Mouse (Mus musculus) erythroblast, adult 5-6 weeks (primary cell): ENCODE data around the gene BC030499. TPM values are rescaled to one million over a fixed set of nuclear protein-coding genes. Genes with fewer than 3 reads are reported as not detected.

Experiments used
- ATAC-seq: replicated peaks from 2 replicates; pipeline ENCODE4 v1.8.0; 2016; ENCODE audit warnings: moderate number of reproducible peaks, mild to moderate bottlenecking, moderate TSS enrichment, inconsistent platforms; ENCODE audit not compliant: poor library complexity, low FRiP score, severe bottlenecking
- total RNA-seq, 2 experiments: library from RNA; stranded (forward) in 1 of 2; stranded (reverse) in 1 of 2; fragments of 150-400 nt in 1 of 2; fragments of 200-764, 138-1000 nt in 1 of 2; gene quantifications; 2 replicates each; pipeline versions ENCODE4 v1.2.3 to v1.2.4; 2015 to 2017; ENCODE audit warnings: low replicate concordance in 2 of 2

BC030499 gene
- total RNA-seq, 2 experiments from 2014 or later = 0.43 TPM; not detected in 1

DNA sequence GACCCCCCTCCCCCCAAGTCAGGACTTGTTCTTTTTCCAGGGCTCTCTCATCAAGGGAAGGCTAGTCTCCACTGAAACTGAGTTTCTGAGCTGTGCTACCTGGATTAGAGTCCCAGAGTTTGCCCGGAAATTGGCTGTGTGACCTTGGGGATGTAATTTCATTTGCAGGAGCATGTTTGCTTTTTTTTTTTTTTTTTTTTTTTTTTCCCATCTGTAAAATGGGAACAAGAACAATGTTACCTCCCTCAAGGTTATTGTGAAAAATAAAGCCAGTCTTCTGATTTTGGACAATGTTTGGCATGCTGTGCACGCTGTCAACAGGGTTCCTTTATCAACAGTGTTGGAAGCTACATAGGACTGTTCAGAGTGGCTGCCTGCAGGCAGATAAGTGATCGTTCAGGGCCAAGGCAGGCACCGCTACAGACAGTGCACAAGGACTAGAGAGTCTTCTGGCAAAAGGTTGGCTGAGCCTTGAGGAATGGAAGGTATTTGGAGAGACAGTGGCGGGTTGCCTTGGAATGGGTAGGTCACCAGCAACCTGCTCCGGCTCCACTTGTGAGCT is 53.8 kb downstream of the BC030499 start:
- ATAC-seq = peak; percentile 60

DNA sequence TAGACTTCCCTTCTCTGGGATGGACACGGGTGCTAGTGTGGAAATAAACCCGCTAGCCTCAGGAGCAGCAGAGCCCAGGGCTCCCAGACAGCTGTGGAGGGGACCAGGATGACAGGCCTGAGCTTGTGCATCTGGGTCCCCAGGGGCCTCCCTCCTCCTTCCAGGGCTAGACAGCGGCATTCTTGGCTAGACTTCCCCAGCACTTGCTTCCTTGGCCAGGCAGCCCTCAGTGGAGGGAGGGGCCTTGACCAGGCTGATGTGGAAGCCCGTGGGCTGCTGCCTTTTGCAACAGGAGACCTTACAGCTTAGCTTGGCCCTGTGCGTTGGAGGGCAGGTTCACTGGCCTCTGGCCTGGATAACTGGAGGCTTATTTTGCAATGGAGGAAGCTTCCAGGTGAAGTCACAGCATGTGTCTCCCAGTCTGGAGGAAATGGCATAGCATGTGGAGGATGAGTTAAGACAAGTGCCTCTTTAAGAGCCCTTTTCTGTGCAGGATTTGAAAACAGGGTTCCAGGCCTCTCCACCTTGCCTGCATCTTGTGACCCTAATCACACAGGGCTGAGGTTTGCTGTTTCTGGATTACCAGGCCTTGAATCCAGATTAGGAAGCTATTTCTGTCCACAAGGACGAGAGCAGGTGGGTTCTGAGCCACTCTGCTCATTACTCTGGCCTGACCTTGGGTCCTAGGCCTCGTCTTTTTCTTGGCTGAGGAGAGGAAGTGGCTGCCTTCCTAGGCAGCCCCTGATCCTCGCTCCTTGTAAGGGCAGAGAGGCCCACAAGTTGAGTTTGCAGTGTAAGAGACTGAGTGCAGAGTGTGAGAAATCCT is 54.5 kb downstream of the BC030499 start:
- ATAC-seq = peak; percentile 22; the same call in 1 of the 2 replicates

DNA sequence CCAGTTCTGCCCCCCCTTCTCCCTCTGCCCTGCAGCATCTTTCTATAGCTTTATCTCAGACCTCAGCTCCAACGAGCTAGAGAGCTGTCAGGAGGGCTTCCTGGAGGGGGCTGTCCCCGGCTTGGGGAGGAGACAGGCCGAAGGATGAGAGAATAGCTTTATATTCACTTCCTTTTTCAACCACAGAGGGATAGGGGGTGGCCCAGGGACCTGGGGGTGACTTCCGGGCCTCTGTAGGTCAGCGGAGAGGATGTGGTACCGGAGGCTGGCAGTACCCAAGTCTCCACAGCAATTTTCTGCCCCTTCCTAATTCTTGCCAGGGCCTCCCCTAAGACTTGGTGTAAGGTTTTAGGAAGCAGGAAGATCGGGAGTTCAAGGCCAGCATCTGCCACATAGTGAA is 55.2 kb downstream of the BC030499 start:
- no peak for ATAC-seq

Other genes starting within 250 kb of the BC030499 start
- gene Eral1, start 210.5 kb upstream of the BC030499 start, total RNA-seq (2015; ENCODE audit: low replicate concordance) = 3.7 and 7.7 TPM in 2 replicates
- gene Eral1, start 210.5 kb upstream of the BC030499 start, total RNA-seq (2017; ENCODE audit: low replicate concordance) = 3.9 and 7.0 TPM in 2 replicates
- 10.2 and 14.8 TPM in 2 replicates for gene Fam222b, start 196.2 kb upstream of the BC030499 start, total RNA-seq (2015; ENCODE audit: low replicate concordance)
- gene Fam222b, start 196.2 kb upstream of the BC030499 start, total RNA-seq (2017; ENCODE audit: low replicate concordance) = 1.4 and 3.7 TPM in 2 replicates
- 2.1 and 3.6 TPM in 2 replicates for gene Traf4, start 125.3 kb upstream of the BC030499 start, total RNA-seq (2015; ENCODE audit: low replicate concordance)
- gene Traf4, start 125.3 kb upstream of the BC030499 start, total RNA-seq (2017; ENCODE audit: low replicate concordance) = 3.2 and 3.5 TPM in 2 replicates
- 9.6 and 12.1 TPM in 2 replicates for gene Nek8, start 114.2 kb upstream of the BC030499 start, total RNA-seq (2015; ENCODE audit: low replicate concordance)
- 5.7 and 16.7 TPM in 2 replicates for gene Nek8, start 114.2 kb upstream of the BC030499 start, total RNA-seq (2017; ENCODE audit: low replicate concordance)
- 69.0 and 77.1 TPM in 2 replicates for gene Tlcd1, start 114.1 kb upstream of the BC030499 start, total RNA-seq (2015; ENCODE audit: low replicate concordance)
- 96.9 and 181 TPM in 2 replicates for gene Tlcd1, start 114.1 kb upstream of the BC030499 start, total RNA-seq (2017; ENCODE audit: low replicate concordance)
- 792 and 815 TPM in 2 replicates for gene Rpl23a, start 107.3 kb upstream of the BC030499 start, total RNA-seq (2015; ENCODE audit: low replicate concordance)
- 585 and 685 TPM in 2 replicates for gene Rpl23a, start 107.3 kb upstream of the BC030499 start, total RNA-seq (2017; ENCODE audit: low replicate concordance)
- gene Rab34, start 102.4 kb upstream of the BC030499 start, total RNA-seq (2015; ENCODE audit: low replicate concordance) = 7.9 TPM in 1 of 2 replicates, not detected in the other
- 1.3 and 9.9 TPM in 2 replicates for gene Rab34, start 102.4 kb upstream of the BC030499 start, total RNA-seq (2017; ENCODE audit: low replicate concordance)
- 1.5 TPM in 1 of 2 replicates, not detected in the other for gene Proca1, start 97.4 kb upstream of the BC030499 start, total RNA-seq (2015; ENCODE audit: low replicate concordance)
- gene Proca1, start 97.4 kb upstream of the BC030499 start, total RNA-seq (2017; ENCODE audit: low replicate concordance) = not detected in 2 replicates
- 18.8 and 19.4 TPM in 2 replicates for gene Sdf2, start 45.1 kb upstream of the BC030499 start, total RNA-seq (2015; ENCODE audit: low replicate concordance)
- 16.7 and 25.2 TPM in 2 replicates for gene Sdf2, start 45.1 kb upstream of the BC030499 start, total RNA-seq (2017; ENCODE audit: low replicate concordance)
- 9.0 and 14.8 TPM in 2 replicates for gene Supt6, start 44.9 kb upstream of the BC030499 start, total RNA-seq (2015; ENCODE audit: low replicate concordance)
- 17.5 and 22.7 TPM in 2 replicates for gene Supt6, start 44.9 kb upstream of the BC030499 start, total RNA-seq (2017; ENCODE audit: low replicate concordance)
- gene 2610507B11Rik, start 29.1 kb upstream of the BC030499 start, total RNA-seq (2015; ENCODE audit: low replicate concordance) = 17.3 and 36.3 TPM in 2 replicates
- 23.6 and 33.3 TPM in 2 replicates for gene 2610507B11Rik, start 29.1 kb upstream of the BC030499 start, total RNA-seq (2017; ENCODE audit: low replicate concordance)
- gene Spag5, start 10.7 kb downstream of the BC030499 start, total RNA-seq (2015; ENCODE audit: low replicate concordance) = 12.3 and 20.3 TPM in 2 replicates
- 40.4 and 60.1 TPM in 2 replicates for gene Spag5, start 10.7 kb downstream of the BC030499 start, total RNA-seq (2017; ENCODE audit: low replicate concordance)
- not detected in 2 replicates for gene Aldoc, start 32.1 kb downstream of the BC030499 start, total RNA-seq (2015; ENCODE audit: low replicate concordance)
- gene Aldoc, start 32.1 kb downstream of the BC030499 start, total RNA-seq (2017; ENCODE audit: low replicate concordance) = 0.28 TPM in 1 of 2 replicates, not detected in the other
- 3.3 and 10.0 TPM in 2 replicates for gene Pigs, start 37.6 kb downstream of the BC030499 start, total RNA-seq (2015; ENCODE audit: low replicate concordance)
- gene Pigs, start 37.6 kb downstream of the BC030499 start, total RNA-seq (2017; ENCODE audit: low replicate concordance) = 2.5 and 3.6 TPM in 2 replicates
- 17.1 and 20.9 TPM in 2 replicates for gene Unc119, start 52.6 kb downstream of the BC030499 start, total RNA-seq (2015; ENCODE audit: low replicate concordance)
- 9.6 and 15.0 TPM in 2 replicates for gene Unc119, start 52.6 kb downstream of the BC030499 start, total RNA-seq (2017; ENCODE audit: low replicate concordance)
- not detected in 2 replicates for gene Foxn1, start 95.7 kb downstream of the BC030499 start, total RNA-seq (2015; ENCODE audit: low replicate concordance)
- gene Foxn1, start 95.7 kb downstream of the BC030499 start, total RNA-seq (2017; ENCODE audit: low replicate concordance) = not detected in 2 replicates
- gene Slc13a2, start 131.4 kb downstream of the BC030499 start, total RNA-seq (2015; ENCODE audit: low replicate concordance) = 1.0 TPM in 1 of 2 replicates, not detected in the other
- gene Slc13a2, start 131.4 kb downstream of the BC030499 start, total RNA-seq (2017; ENCODE audit: low replicate concordance) = not detected in 2 replicates
- 1.3 TPM in 1 of 2 replicates, not detected in the other for gene Slc46a1, start 174.9 kb downstream of the BC030499 start, total RNA-seq (2015; ENCODE audit: low replicate concordance)
- 0.84 TPM in 1 of 2 replicates, not detected in the other for gene Slc46a1, start 174.9 kb downstream of the BC030499 start, total RNA-seq (2017; ENCODE audit: low replicate concordance)
- not detected in 2 replicates for gene Sarm1, start 206.9 kb downstream of the BC030499 start, total RNA-seq (2015; ENCODE audit: low replicate concordance)
- gene Sarm1, start 206.9 kb downstream of the BC030499 start, total RNA-seq (2017; ENCODE audit: low replicate concordance) = not detected in 2 replicates
- not detected in 2 replicates for gene Vtn, start 208.2 kb downstream of the BC030499 start, total RNA-seq (2015; ENCODE audit: low replicate concordance)
- gene Vtn, start 208.2 kb downstream of the BC030499 start, total RNA-seq (2017; ENCODE audit: low replicate concordance) = not detected in 2 replicates
- gene Sebox, start 212.6 kb downstream of the BC030499 start, total RNA-seq (2015; ENCODE audit: low replicate concordance) = not detected in 2 replicates
- gene Sebox, start 212.6 kb downstream of the BC030499 start, total RNA-seq (2017; ENCODE audit: low replicate concordance) = not detected in 2 replicates
- 3.8 and 13.8 TPM in 2 replicates for gene Tmem199, start 221.3 kb downstream of the BC030499 start, total RNA-seq (2015; ENCODE audit: low replicate concordance)
- gene Tmem199, start 221.3 kb downstream of the BC030499 start, total RNA-seq (2017; ENCODE audit: low replicate concordance) = 4.0 and 5.3 TPM in 2 replicates
- 6.9 and 17.5 TPM in 2 replicates for gene Poldip2, start 221.4 kb downstream of the BC030499 start, total RNA-seq (2015; ENCODE audit: low replicate concordance)
- 7.8 and 13.4 TPM in 2 replicates for gene Poldip2, start 221.4 kb downstream of the BC030499 start, total RNA-seq (2017; ENCODE audit: low replicate concordance)
- gene Tnfaip1, start 245.5 kb downstream of the BC030499 start, total RNA-seq (2015; ENCODE audit: low replicate concordance) = 0.58 and 2.1 TPM in 2 replicates
- gene Tnfaip1, start 245.5 kb downstream of the BC030499 start, total RNA-seq (2017; ENCODE audit: low replicate concordance) = 0.60 and 1.5 TPM in 2 replicates
- 31.5 and 42.0 TPM in 2 replicates for gene Ift20, start 245.5 kb downstream of the BC030499 start, total RNA-seq (2015; ENCODE audit: low replicate concordance)
- gene Ift20, start 245.5 kb downstream of the BC030499 start, total RNA-seq (2017; ENCODE audit: low replicate concordance) = 49.2 and 62.7 TPM in 2 replicates